Mouse (Mus musculus) neural tube, embryonic 14.5 days (tissue): ENCODE results near the gene Smarcc1. TPM values are rescaled to one million over a fixed set of nuclear protein-coding genes. Genes with fewer than 3 reads are reported as not detected.
"Not testable (repeated sequence)": the region's sequence is repeated elsewhere in the genome, so short reads cannot be mapped to it uniquely, and the experiment has no call there.

Experiments used
- ATAC-seq: fragments of 200-750 bp; cut with Nextera tagmentation; 2 replicates; pipeline ENCODE4 v1.8.0; 2017; ENCODE audit warnings: low read depth, mild to moderate bottlenecking, moderate TSS enrichment, moderate library complexity
- H3K27ac ChIP-seq: fragments of 300-500 bp; sonication (generic); 2 replicates; pipeline ENCODE4 v1.5.1; 2014; ENCODE audit warnings: low read depth, mild to moderate bottlenecking, control low read depth, low read length, moderate library complexity, mixed read lengths
- H3K27me3 ChIP-seq: fragments of 300-500 bp; sonication (generic); 2 replicates; pipeline ENCODE4 v1.6.1; 2014; ENCODE audit warnings: low read length; ENCODE audit not compliant: control insufficient read depth, insufficient read depth
- H3K36me3 ChIP-seq: fragments of 300-500 bp; sonication (generic); 2 replicates; pipeline ENCODE4 v1.6.1; 2014; ENCODE audit warnings: low read length, mixed read lengths; ENCODE audit not compliant: control insufficient read depth, insufficient read depth
- H3K4me1 ChIP-seq: fragments of 300-500 bp; sonication (generic); 2 replicates; pipeline ENCODE4 v1.6.1; 2014; ENCODE audit warnings: low read length; ENCODE audit not compliant: control insufficient read depth, insufficient read depth
- H3K4me2 ChIP-seq: fragments of 300-500 bp; sonication (generic); 2 replicates; pipeline ENCODE4 v1.6.1; 2014; ENCODE audit warnings: mild to moderate bottlenecking, low read depth, low read length, control low read depth
- H3K4me3 ChIP-seq: fragments of 300-500 bp; sonication (generic); 2 replicates; pipeline ENCODE4 v1.5.1; 2014; ENCODE audit warnings: low read depth, low read length, control low read depth, mixed read lengths
- H3K9ac ChIP-seq: fragments of 300-500 bp; sonication (generic); replicated peaks from 2 replicates; pipeline ENCODE4 v1.6.1; 2014; ENCODE audit warnings: low read depth, mild to moderate bottlenecking, control low read depth, low read length, mixed read lengths
- H3K9me3 ChIP-seq: fragments of 300-500 bp; sonication (generic); 2 replicates; pipeline ENCODE4 v1.6.1; 2016; ENCODE audit warnings: low read length; ENCODE audit not compliant: control insufficient read depth
- WGBS: fragments of 180-500 bp; shearing (Covaris S2); extraction: QIAGEN DNeasy Blood & Tissue Kit; methylation state at CpG from one replicate; pipeline ENCODE4 v1.1.7; 2014; 5-methylcytosine and 5-hydroxymethylcytosine counted together
- polyA plus RNA-seq: library from polyadenylated mRNA; unstranded; fragments of >200 nt; fragmentation: Nextera tagmentation; extraction: Ambion mirVana; gene quantifications from 2 replicates; pipeline ENCODE4 v1.2.1, GENCODE M21; 2014

The Smarcc1 gene
- polyA plus RNA-seq, 1 experiment from 2014 or later = 90.4 TPM

DNA sequence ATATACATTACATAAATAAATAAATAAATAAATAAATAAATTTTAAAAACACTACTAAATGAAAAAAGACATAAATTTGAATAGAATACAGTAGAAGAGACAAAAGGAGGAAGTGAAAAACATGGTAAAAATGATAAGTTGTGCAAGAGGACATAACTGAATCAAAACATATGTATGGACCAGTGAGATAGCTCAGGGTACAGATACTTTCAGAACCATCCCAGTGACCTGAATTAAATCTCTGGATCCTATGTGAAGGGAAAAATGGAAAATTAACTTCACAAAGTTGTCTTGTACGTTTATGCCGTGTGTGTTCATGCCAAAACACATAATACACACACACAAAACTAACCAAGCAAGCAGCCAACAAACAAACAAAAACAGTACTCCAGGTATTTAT, 5.8 kb downstream of the Smarcc1 start:
- Histone ChIP-seq H3K27ac (no peak overlapping the region), H3K4me3 (no peak overlapping the region), H3K27me3 (no peaks in the 10 kb centered on the region), H3K4me1 (peaks cover 5% of the 10 kb centered on the region; the same call in 1 of the 2 replicates), H3K9ac (no peak overlapping the region), H3K4me2 (no peak overlapping the region), H3K9me3 (no peaks in the 10 kb centered on the region), H3K36me3 (no peaks in the 10 kb centered on the region)
- 83% methylated on average over 2 of the region's 2 CpGs for WGBS
- ATAC-seq = no peak

GRCm38 (mm10) chr9:110124008-110124540, 6.6 kb downstream of the Smarcc1 start:
- 65% methylated on average over 2 of the region's 2 CpGs for WGBS
- not testable (repeated sequence) for H3K27me3 ChIP-seq, H3K36me3 ChIP-seq, H3K4me2 ChIP-seq, ATAC-seq, H3K4me3 ChIP-seq, H3K4me1 ChIP-seq, H3K9me3 ChIP-seq, H3K27ac ChIP-seq, H3K9ac ChIP-seq

GRCm38 (mm10) chr9:110130896-110131524, 13.5 kb downstream of the Smarcc1 start:
- Histone ChIP-seq H3K36me3 (peaks cover 1% of the 10 kb centered on the region), H3K27me3 (no peaks in the 10 kb centered on the region), H3K9me3 (no peaks in the 10 kb centered on the region), H3K9ac (peak overlapping the region; percentile 93), H3K4me2 (peak overlapping the region; percentile 48), H3K27ac (peak overlapping the region; percentile 91), H3K4me1 (peaks cover 23% of the 10 kb centered on the region), H3K4me3 (peak overlapping the region; percentile 94)
- 26% methylated on average over 10 of the region's 10 CpGs for WGBS
- ATAC-seq = no peak

- Histone ChIP-seq H3K9ac (peak overlapping the region; percentile 93), H3K27ac (peak overlapping the region; percentile 91), H3K36me3 (peaks cover 8% of the 10 kb centered on the region), H3K4me2 (peak overlapping the region; percentile 48), H3K4me1 (peaks cover 23% of the 10 kb centered on the region), H3K27me3 (no peaks in the 10 kb centered on the region), H3K4me3 (peak overlapping the region; percentile 94), H3K9me3 (no peaks in the 10 kb centered on the region)
- ATAC-seq = peak; percentile 96
- WGBS = under 1% methylated on average over 64 of the region's 64 CpGs
These were observed 14.2 kb downstream of the Smarcc1 start for GRCm38 (mm10) chr9:110131525-110132197.

DNA sequence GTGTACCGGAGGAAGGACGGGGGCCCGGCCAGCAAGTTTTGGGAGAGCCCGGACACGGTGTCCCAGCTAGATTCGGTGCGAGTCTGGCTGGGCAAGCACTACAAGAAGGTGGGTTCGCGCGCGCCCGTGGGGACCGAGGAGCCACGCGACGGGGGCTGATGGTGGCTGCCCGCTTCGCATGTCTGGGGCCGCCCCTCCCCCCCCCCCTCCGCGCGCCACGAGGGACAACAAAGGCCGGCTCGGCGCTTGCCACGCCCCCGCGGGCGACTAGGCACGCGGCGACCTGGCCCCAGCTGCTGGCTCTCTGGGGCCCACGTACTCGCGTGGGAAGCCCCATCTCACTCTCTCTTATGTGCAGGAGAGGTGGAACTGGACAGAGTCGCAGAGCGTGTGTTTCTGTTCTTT, 14.7 kb downstream of the Smarcc1 start:
- peak; percentile 67 for ATAC-seq
- 0% methylated on average over 12 of the region's 38 CpGs for WGBS
- H3K27me3 ChIP-seq = no peaks in the 10 kb centered on the region
- H3K27ac ChIP-seq = peak overlapping the region; percentile 91
- peak overlapping the region; percentile 93 for H3K9ac ChIP-seq
- peaks cover 23% of the 10 kb centered on the region for H3K4me1 ChIP-seq
- H3K9me3 ChIP-seq = no peaks in the 10 kb centered on the region
- peaks cover 10% of the 10 kb centered on the region for H3K36me3 ChIP-seq
- H3K4me2 ChIP-seq = peak overlapping the region; percentile 48
- peak overlapping the region; percentile 94 for H3K4me3 ChIP-seq

- no peak overlapping the region for H3K27ac ChIP-seq
- no peak overlapping the region for H3K9ac ChIP-seq
- no peaks in the 10 kb centered on the region for H3K27me3 ChIP-seq
- H3K4me1 ChIP-seq = peaks cover 23% of the 10 kb centered on the region
- peak overlapping the region; percentile 94 for H3K4me3 ChIP-seq
- peaks cover 10% of the 10 kb centered on the region for H3K36me3 ChIP-seq
- no peak for ATAC-seq
- 72% methylated on average over 6 of the region's 6 CpGs for WGBS
- no peaks in the 10 kb centered on the region for H3K9me3 ChIP-seq
- peak overlapping the region; percentile 48 for H3K4me2 ChIP-seq
These were observed 15.4 kb downstream of the Smarcc1 start for GRCm38 (mm10) chr9:110132921-110133320.

- peaks cover 23% of the 10 kb centered on the region for H3K4me1 ChIP-seq
- H3K27ac ChIP-seq = no peak overlapping the region
- H3K4me2 ChIP-seq = peak overlapping the region; percentile 48; the same call in 1 of the 2 replicates
- no peak overlapping the region for H3K9ac ChIP-seq
- no peak overlapping the region for H3K4me3 ChIP-seq
- no peaks in the 10 kb centered on the region for H3K9me3 ChIP-seq
- 84% methylated on average over 5 of the region's 5 CpGs for WGBS
- ATAC-seq = no peak
- no peaks in the 10 kb centered on the region for H3K27me3 ChIP-seq
- H3K36me3 ChIP-seq = peaks cover 15% of the 10 kb centered on the region
These were observed 16.7 kb downstream of the Smarcc1 start for GRCm38 (mm10) chr9:110134176-110134575.

GRCm38 (mm10) chr9:110139119-110139518, 21.6 kb downstream of the Smarcc1 start:
- Histone ChIP-seq H3K27ac (no peak overlapping the region), H3K9me3 (no peaks in the 10 kb centered on the region), H3K36me3 (peaks cover 32% of the 10 kb centered on the region), H3K4me3 (no peak overlapping the region), H3K4me2 (no peak overlapping the region), H3K27me3 (no peaks in the 10 kb centered on the region), H3K9ac (no peak overlapping the region), H3K4me1 (peaks cover 10% of the 10 kb centered on the region; the same call in 1 of the 2 replicates)
- no peak for ATAC-seq
- 95% methylated on average over 4 of the region's 4 CpGs for WGBS

GRCm38 (mm10) chr9:110142097-110142496, 24.6 kb downstream of the Smarcc1 start:
- peaks cover 31% of the 10 kb centered on the region for H3K36me3 ChIP-seq
- no peak for ATAC-seq
- WGBS = 98% methylated on average over 1 of the region's 1 CpGs

More at GRCm38 (mm10) chr9:110142097-110142496, 24.6 kb downstream of the Smarcc1 start:
- no peak overlapping the region for H3K4me3 ChIP-seq
- H3K4me1 ChIP-seq = no peaks in the 10 kb centered on the region
- H3K9ac ChIP-seq = no peak overlapping the region
- H3K27ac ChIP-seq = no peak overlapping the region
- no peak overlapping the region for H3K4me2 ChIP-seq
- no peaks in the 10 kb centered on the region for H3K9me3 ChIP-seq
- H3K27me3 ChIP-seq = no peaks in the 10 kb centered on the region
